Mouse (Mus musculus) thymus, postnatal 4 days (tissue): ENCODE data around the gene Tceal5.

Experiments used
- DNase-seq: peaks from one replicate; pipeline ENCODE4 v3.0.0; 2021

Gene Tceal5

GRCm38 (mm10) chrX:136203664-136204066 is at the start of gene Tceal5:
TSS of gene Tceal5 (minus strand) at chrX:136203876.
- DNase-seq, result no peak

GRCm38 (mm10) chrX:136252023-136252729 is 48.5 kb upstream of the Tceal5 start:
- no peak for DNase-seq

- no peak for DNase-seq
Measured at GRCm38 (mm10) chrX:136249671-136250070, 46.0 kb upstream of the Tceal5 start.

GRCm38 (mm10) chrX:136248811-136249210 is 45.1 kb upstream of the Tceal5 start:
- no peak for DNase-seq

GRCm38 (mm10) chrX:136245521-136246071 is 41.9 kb upstream of the Tceal5 start:
- peak; percentile 49 for DNase-seq

- peak; percentile 57 for DNase-seq
Measured at GRCm38 (mm10) chrX:136244574-136245229, 41.0 kb upstream of the Tceal5 start, which contains the start of gene Tceal9. TSS of gene Tceal9 (plus strand) at chrX:136245079.

GRCm38 (mm10) chrX:136243181-136243580 is 39.5 kb upstream of the Tceal5 start:
- DNase-seq, result no peak

GRCm38 (mm10) chrX:136238118-136238517 is 34.4 kb upstream of the Tceal5 start:
- peak; percentile 61 for DNase-seq

GRCm38 (mm10) chrX:136227768-136228167 is 24.1 kb upstream of the Tceal5 start:
- no peak for DNase-seq

- DNase-seq, result no peak
Measured at GRCm38 (mm10) chrX:136223714-136224113, 20.0 kb upstream of the Tceal5 start.

GRCm38 (mm10) chrX:136216303-136216702 is 12.6 kb upstream of the Tceal5 start:
- DNase-seq, result no peak

GRCm38 (mm10) chrX:136214729-136215677 is 11.3 kb upstream of the Tceal5 start, which contains the start of the genes Tceal7 and Bex1:
TSS of gene Tceal7 (plus strand) at chrX:136214779.
TSS of gene Bex1 (minus strand) at chrX:136215513.
- DNase-seq, result peak; percentile 11

GRCm38 (mm10) chrX:136213396-136213795 is 9.7 kb upstream of the Tceal5 start:
- no peak for DNase-seq

- DNase-seq, result no peak
Measured at GRCm38 (mm10) chrX:136204406-136204805, 730 bp upstream of the Tceal5 start.

- DNase-seq, result no peak
Measured at GRCm38 (mm10) chrX:136203257-136203656, 419 bp downstream of the Tceal5 start.

GRCm38 (mm10) chrX:136196873-136197272 is 6.8 kb downstream of the Tceal5 start:
- DNase-seq, result peak; percentile 75

- no peak for DNase-seq
Measured at GRCm38 (mm10) chrX:136195193-136195944, 8.3 kb downstream of the Tceal5 start.

GRCm38 (mm10) chrX:136183107-136183506 is 20.6 kb downstream of the Tceal5 start:
- DNase-seq, result no peak

- peak; percentile 49 for DNase-seq
Measured at GRCm38 (mm10) chrX:136180897-136181553, 22.7 kb downstream of the Tceal5 start.

GRCm38 (mm10) chrX:136172786-136173185 is 30.9 kb downstream of the Tceal5 start:
- no peak for DNase-seq

- DNase-seq, result peak; percentile 52
Measured at GRCm38 (mm10) chrX:136172118-136172551, 31.5 kb downstream of the Tceal5 start, which contains the start of gene Tceal8. TSS of gene Tceal8 (minus strand) at chrX:136172342.
